Mouse (Mus musculus) forebrain, postnatal 0 days (tissue): ENCODE results near the gene Fam160b1. TPM values are rescaled to one million over a fixed set of nuclear protein-coding genes. Genes with fewer than 3 reads are reported as not detected.

Experiments used
- ATAC-seq: fragments of 200-750 bp; cut with Nextera tagmentation; 2 replicates; pipeline ENCODE4 v1.8.0; 2017; ENCODE audit warnings: mild to moderate bottlenecking, moderate library complexity
- DNase-seq: peaks from one replicate; pipeline ENCODE4 v3.0.0-alpha.2; 2015
- H3K27ac ChIP-seq: fragments of 300-500 bp; sonication (generic); 2 replicates; pipeline ENCODE4 v1.5.1; 2014; ENCODE audit warnings: low read depth, mild to moderate bottlenecking, antibody characterized with exemption, low read length, moderate library complexity, mixed read lengths
- H3K27me3 ChIP-seq: fragments of 300-500 bp; sonication (generic); 2 replicates; pipeline ENCODE4 v1.6.1; 2014; ENCODE audit warnings: mild to moderate bottlenecking, low read length, mixed read lengths; ENCODE audit not compliant: insufficient read depth
- H3K36me3 ChIP-seq: fragments of 300-500 bp; sonication (generic); 2 replicates; pipeline ENCODE4 v1.6.1; 2014; ENCODE audit warnings: mild to moderate bottlenecking, moderate library complexity; ENCODE audit not compliant: insufficient read depth
- H3K4me1 ChIP-seq: fragments of 300-500 bp; sonication (generic); 2 replicates; pipeline ENCODE4 v1.6.1; 2014; ENCODE audit warnings: antibody characterized with exemption; ENCODE audit not compliant: insufficient read depth
- H3K4me2 ChIP-seq: fragments of 300-500 bp; sonication (generic); 2 replicates; pipeline ENCODE4 v1.6.1; 2014; ENCODE audit warnings: low read depth, mild to moderate bottlenecking, moderate library complexity
- H3K4me3 ChIP-seq: fragments of 300-500 bp; sonication (generic); 2 replicates; pipeline ENCODE4 v1.5.1; 2014; ENCODE audit warnings: low read depth, low read length, mixed read lengths
- H3K9ac ChIP-seq: fragments of 300-500 bp; sonication (generic); 2 replicates; pipeline ENCODE4 v1.6.1; 2014; ENCODE audit warnings: mild to moderate bottlenecking
- H3K9me3 ChIP-seq: fragments of 300-500 bp; sonication (generic); 2 replicates; pipeline ENCODE4 v1.6.1; 2016; ENCODE audit warnings: low read length
- CTCF ChIP-seq: sonication (generic); IDR thresholded peaks from 2 replicates; pipeline ENCODE4 v1.5.1; 2016; ENCODE audit warnings: antibody characterized with exemption, control low read depth, low read depth
- WGBS: fragments of 180-500 bp; shearing (Covaris S2); extraction: QIAGEN DNeasy Blood & Tissue Kit; methylation state at CpG from one replicate; pipeline ENCODE4 v1.1.7; 2014; 5-methylcytosine and 5-hydroxymethylcytosine counted together
- polyA plus RNA-seq: library from polyadenylated mRNA; unstranded; fragments of >200 nt; fragmentation: Nextera tagmentation; extraction: Ambion mirVana; gene quantifications from 2 replicates; pipeline ENCODE4 v1.2.1, GENCODE M21; 2015
- total RNA-seq: library from RNA; depleted of rRNA; stranded (reverse); fragments of >200 nt; gene quantifications from 2 replicates; pipeline ENCODE4 v1.2.3, GENCODE M21; 2014; rRNA removed

The Fam160b1 gene
- total RNA-seq (19.7 and 23.0 TPM in 2 replicates), polyA plus RNA-seq (9.0 and 10.8 TPM in 2 replicates)

- Histone ChIP-seq H3K9me3 (no peaks in the 10 kb centered on the region), H3K4me1 (peaks cover 30% of the 10 kb centered on the region), H3K27me3 (no peaks in the 10 kb centered on the region), H3K36me3 (no peaks in the 10 kb centered on the region), H3K27ac (peak within 1 kb of the TSS; percentile 96), H3K4me3 (peak within 1 kb of the TSS; percentile 74), H3K9ac (peak within 1 kb of the TSS; percentile 88), H3K4me2 (peak within 1 kb of the TSS; percentile 63)
- peak; percentile 80 for TF ChIP-seq CTCF
- peak; percentile 94 for DNase-seq
- under 1% methylated on average over 55 of the region's 70 CpGs for WGBS
- ATAC-seq = peak; percentile 90
These were observed at the start of gene Fam160b1 for GRCm38 (mm10) chr19:57360341-57361130. TSS of gene Fam160b1 (plus strand) at chr19:57360680.

- Histone ChIP-seq H3K27ac (no peak overlapping the region), H3K9me3 (no peaks in the 10 kb centered on the region)
- no peak for ATAC-seq
These were observed 47.3 kb upstream of the Fam160b1 start for GRCm38 (mm10) chr19:57313226-57313625.

GRCm38 (mm10) chr19:57313891-57314345 is 46.6 kb upstream of the Fam160b1 start:
- Histone ChIP-seq H3K4me2 (peak overlapping the region; percentile 93), H3K9me3 (no peaks in the 10 kb centered on the region), H3K4me3 (peak overlapping the region; percentile 62), H3K36me3 (no peaks in the 10 kb centered on the region), H3K27me3 (no peaks in the 10 kb centered on the region), H3K27ac (peak overlapping the region; percentile 90), H3K9ac (peak overlapping the region; percentile 75), H3K4me1 (no peaks in the 10 kb centered on the region; the same call in 1 of the 2 replicates)
- DNase-seq (peak; percentile 64), ATAC-seq (peak; percentile 30; the same call in 1 of the 2 replicates)
- TF ChIP-seq CTCF = no peak
- 42% methylated on average over 3 of the region's 3 CpGs for WGBS

More at GRCm38 (mm10) chr19:57313226-57313625, 47.3 kb upstream of the Fam160b1 start:
- H3K4me2 ChIP-seq = peak overlapping the region; percentile 93
- no peak for DNase-seq
- peak overlapping the region; percentile 62 for H3K4me3 ChIP-seq
- no peaks in the 10 kb centered on the region for H3K27me3 ChIP-seq
- H3K9ac ChIP-seq = no peak overlapping the region
- no peak for TF ChIP-seq CTCF
- WGBS = 74% methylated on average over 10 of the region's 10 CpGs
- no peaks in the 10 kb centered on the region for H3K36me3 ChIP-seq
- no peaks in the 10 kb centered on the region; the same call in 1 of the 2 replicates for H3K4me1 ChIP-seq

GRCm38 (mm10) chr19:57314346-57315012 is 46.0 kb upstream of the Fam160b1 start, which contains the start of gene Ablim1:
TSS of gene Ablim1 (minus strand) at chr19:57314919.
- peak within 1 kb of the TSS; percentile 62 for H3K4me3 ChIP-seq
- DNase-seq (peak; percentile 63), ATAC-seq (peak; percentile 88)
- H3K4me1 ChIP-seq = no peaks in the 10 kb centered on the region; the same call in 1 of the 2 replicates
- TF ChIP-seq CTCF = peak; percentile 47
- 2% methylated on average over 50 of the region's 52 CpGs for WGBS
- no peaks in the 10 kb centered on the region for H3K36me3 ChIP-seq
- no peaks in the 10 kb centered on the region for H3K27me3 ChIP-seq
- peak within 1 kb of the TSS; percentile 90 for H3K27ac ChIP-seq
- no peaks in the 10 kb centered on the region for H3K9me3 ChIP-seq
- peak within 1 kb of the TSS; percentile 75 for H3K9ac ChIP-seq
- H3K4me2 ChIP-seq = peak within 1 kb of the TSS; percentile 93

DNA sequence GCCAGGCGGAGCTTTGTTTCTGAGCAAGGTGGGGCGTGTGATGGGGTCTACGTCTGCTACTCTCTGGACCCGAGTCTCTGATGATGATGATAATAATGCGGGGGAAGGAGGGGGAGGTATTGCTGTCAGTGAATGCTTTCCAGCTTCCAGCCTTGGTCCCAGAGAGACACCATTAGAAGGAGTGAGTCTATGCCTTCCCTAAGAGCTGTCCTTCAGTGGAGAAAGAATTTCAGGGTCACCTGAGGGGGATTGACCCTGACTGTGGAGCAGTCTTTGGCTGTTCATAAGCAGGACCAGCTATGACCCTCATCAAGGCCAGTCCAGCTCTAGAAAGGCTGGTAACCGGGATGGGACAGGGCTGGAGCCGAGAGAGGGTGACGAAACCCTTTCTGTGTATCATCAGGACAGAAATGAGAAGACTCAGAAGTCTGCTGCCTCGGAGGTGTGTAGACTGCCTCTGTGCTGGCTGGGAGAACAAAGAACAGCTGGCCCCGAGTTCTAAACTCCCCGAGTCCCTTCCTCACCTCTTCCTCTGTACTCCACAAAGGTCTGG is 45.4 kb upstream of the Fam160b1 start:
- Histone ChIP-seq H3K27me3 (no peaks in the 10 kb centered on the region), H3K4me2 (peak overlapping the region; percentile 93), H3K36me3 (no peaks in the 10 kb centered on the region), H3K27ac (peak overlapping the region; percentile 90), H3K9ac (peak overlapping the region; percentile 75), H3K4me1 (no peaks in the 10 kb centered on the region; the same call in 1 of the 2 replicates), H3K9me3 (no peaks in the 10 kb centered on the region), H3K4me3 (peak overlapping the region; percentile 62)
- WGBS = 39% methylated on average over 11 of the region's 11 CpGs
- ATAC-seq (peak; percentile 58; the same call in 1 of the 2 replicates), DNase-seq (no peak)
- TF ChIP-seq CTCF = no peak

GRCm38 (mm10) chr19:57316597-57316996 is 43.9 kb upstream of the Fam160b1 start:
- 73% methylated on average over 3 of the region's 3 CpGs for WGBS
- no peaks in the 10 kb centered on the region for H3K36me3 ChIP-seq
- no peak for TF ChIP-seq CTCF
- H3K4me1 ChIP-seq = no peaks in the 10 kb centered on the region; the same call in 1 of the 2 replicates
- no peak overlapping the region for H3K9ac ChIP-seq
- H3K27ac ChIP-seq = no peak overlapping the region
- no peak for ATAC-seq
- H3K9me3 ChIP-seq = no peaks in the 10 kb centered on the region
- no peak for DNase-seq
- H3K4me3 ChIP-seq = no peak overlapping the region
- H3K4me2 ChIP-seq = no peak overlapping the region
- no peaks in the 10 kb centered on the region for H3K27me3 ChIP-seq
